Mouse (Mus musculus): Measurements from ENCODE around the gene Pip4k2a.
"Not testable (repeated sequence)": the region's sequence is repeated elsewhere in the genome, so short reads cannot be mapped to it uniquely, and the experiment has no call there.

Pip4k2a gene

GRCm38 (mm10) chr2:18998054-18998478 is at the start of gene Pip4k2a, which contains the start of gene 4930426L09Rik:
TSS of gene Pip4k2a (minus strand) at chr2:18998126.
TSS of gene 4930426L09Rik (plus strand) at chr2:18998343.
- peak; percentile 70 for DNase-seq (ENCODE audit: low read depth)

- DNase-seq (ENCODE audit: low read depth) = no peak
Observed at GRCm38 (mm10) chr2:19037907-19038570, 40.1 kb upstream of the Pip4k2a start.

GRCm38 (mm10) chr2:19037430-19037829 is 39.5 kb upstream of the Pip4k2a start:
- no peak for DNase-seq (ENCODE audit: low read depth)

GRCm38 (mm10) chr2:19024807-19025206 is 26.9 kb upstream of the Pip4k2a start:
- no peak for DNase-seq (ENCODE audit: low read depth)

- DNase-seq (ENCODE audit: low read depth) = no peak
Observed at GRCm38 (mm10) chr2:19018034-19018433, 20.1 kb upstream of the Pip4k2a start.

GRCm38 (mm10) chr2:19016839-19017238 is 18.9 kb upstream of the Pip4k2a start:
- no peak for DNase-seq (ENCODE audit: low read depth)

- no peak for DNase-seq (ENCODE audit: low read depth)
Observed at GRCm38 (mm10) chr2:19016348-19016747, 18.4 kb upstream of the Pip4k2a start.

- DNase-seq (ENCODE audit: low read depth) = peak; percentile 83
Observed at GRCm38 (mm10) chr2:19011443-19011842, 13.5 kb upstream of the Pip4k2a start.

- not testable (repeated sequence) for DNase-seq (ENCODE audit: low read depth)
Observed at GRCm38 (mm10) chr2:19010541-19010940, 12.6 kb upstream of the Pip4k2a start.

- DNase-seq (ENCODE audit: low read depth) = no peak
Observed at GRCm38 (mm10) chr2:19007580-19007979, 9.7 kb upstream of the Pip4k2a start.

- DNase-seq (ENCODE audit: low read depth) = no peak
Observed at GRCm38 (mm10) chr2:19006124-19006523, 8.2 kb upstream of the Pip4k2a start.

GRCm38 (mm10) chr2:19004801-19005200 is 6.9 kb upstream of the Pip4k2a start:
- DNase-seq (ENCODE audit: low read depth) = no peak

- no peak for DNase-seq (ENCODE audit: low read depth)
Observed at GRCm38 (mm10) chr2:18999395-18999794, 1.5 kb upstream of the Pip4k2a start.

- DNase-seq (ENCODE audit: low read depth) = no peak
Observed at GRCm38 (mm10) chr2:18997387-18997971, 447 bp downstream of the Pip4k2a start.

- no peak for DNase-seq (ENCODE audit: low read depth)
Observed at GRCm38 (mm10) chr2:18996451-18997211, 1.3 kb downstream of the Pip4k2a start.

GRCm38 (mm10) chr2:18992512-18993510 is 5.1 kb downstream of the Pip4k2a start:
- DNase-seq (ENCODE audit: low read depth) = no peak

GRCm38 (mm10) chr2:18988885-18989284 is 9.0 kb downstream of the Pip4k2a start:
- DNase-seq (ENCODE audit: low read depth) = no peak

- no peak for DNase-seq (ENCODE audit: low read depth)
Observed at GRCm38 (mm10) chr2:18985506-18985905, 12.4 kb downstream of the Pip4k2a start.

- DNase-seq (ENCODE audit: low read depth) = no peak
Observed at GRCm38 (mm10) chr2:18984095-18984847, 13.7 kb downstream of the Pip4k2a start.

GRCm38 (mm10) chr2:18983546-18983945 is 14.4 kb downstream of the Pip4k2a start:
- no peak for DNase-seq (ENCODE audit: low read depth)

GRCm38 (mm10) chr2:18982581-18982980 is 15.3 kb downstream of the Pip4k2a start:
- DNase-seq (ENCODE audit: low read depth) = no peak

Measured in c-Kit-positive CD71-positive TER-119-negative erythroid progenitor cells, embryonic 14.5 days (primary cell).